Mouse (Mus musculus): ENCODE measurements around the gene Kank4.

GRCm38 (mm10) chr4:98840526-98840925 is 23.2 kb upstream of the Kank4 start:
- TF ChIP-seq CTCF (IDR thresholded peaks at IDR 0.05): no peak
- TF ChIP-seq EP300 (IDR thresholded peaks at IDR 0.05): no peak

All from lung, postnatal 0 days (tissue).